Mouse (Mus musculus) forebrain, embryonic 13.5 days (tissue): Measurements from ENCODE around the gene Mcat. TPM values are rescaled to one million over a fixed set of nuclear protein-coding genes. Genes with fewer than 3 reads are reported as not detected.

Experiments
- microRNA-seq: library from miRNA; unstranded; fragments of <30 nt; microRNA quantifications from one replicate; pipeline ENCODE4, GENCODE M21; 2016
- polyA plus RNA-seq: library from polyadenylated mRNA; unstranded; fragments of >200 nt; fragmentation: Nextera tagmentation; extraction: Ambion mirVana; gene quantifications from 2 replicates; pipeline ENCODE4 v1.2.1, GENCODE M21; 2015

The Mcat gene
- polyA plus RNA-seq, 1 experiment from 2014 or later: 32.4 TPM

Small RNAs within 50 kb of the gene (microRNA-seq; reads per million reads assigned to microRNA genes)
- gene Gm24575: not detected

Other genes with a start within 250 kb of the Mcat start
- 33.6 and 37.3 TPM in 2 replicates for gene Arfgap3, start 213.5 kb downstream of the Mcat start, polyA plus RNA-seq
- gene Pacsin2, start 99.2 kb downstream of the Mcat start, polyA plus RNA-seq: 26.0 TPM in 2 replicates
- 69.8 and 79.8 TPM in 2 replicates for gene Ttll1, start 52.9 kb downstream of the Mcat start, polyA plus RNA-seq
- 1.5 and 1.6 TPM in 2 replicates for gene Bik, start 36.9 kb downstream of the Mcat start, polyA plus RNA-seq
- gene Tspo, start 195 bp downstream of the Mcat start, polyA plus RNA-seq: 12.2 and 14.7 TPM in 2 replicates
- 40.7 and 46.2 TPM in 2 replicates for gene Ttll12, start 31.4 kb upstream of the Mcat start, polyA plus RNA-seq
- 10.7 and 13.0 TPM in 2 replicates for gene Scube1, start 161.2 kb upstream of the Mcat start, polyA plus RNA-seq
- gene Mpped1, start 215.7 kb upstream of the Mcat start, polyA plus RNA-seq: 84.8 and 104 TPM in 2 replicates